Mouse (Mus musculus) brain, embryonic 14.5 days (tissue): ENCODE measurements around the gene Pkn3.

Experiments
- CTCF ChIP-seq: fragments of 200-500 bp; IDR thresholded peaks from 2 replicates; pipeline ENCODE4 v1.5.1; 2012; ENCODE audit warnings: inconsistent platforms, mild to moderate bottlenecking, moderate library complexity, borderline replicate concordance; ENCODE audit not compliant: insufficient read depth, insufficient read length; ENCODE audit errors: extremely low read depth
- POLR2A ChIP-seq: fragments of 200-500 bp; IDR thresholded peaks from 2 replicates; pipeline ENCODE4 v1.6.1; 2012; ENCODE audit warnings: mild to moderate bottlenecking, inconsistent platforms, borderline replicate concordance; ENCODE audit not compliant: poor library complexity, insufficient read depth, insufficient read length, severe bottlenecking; ENCODE audit errors: extremely low read depth

DNA sequence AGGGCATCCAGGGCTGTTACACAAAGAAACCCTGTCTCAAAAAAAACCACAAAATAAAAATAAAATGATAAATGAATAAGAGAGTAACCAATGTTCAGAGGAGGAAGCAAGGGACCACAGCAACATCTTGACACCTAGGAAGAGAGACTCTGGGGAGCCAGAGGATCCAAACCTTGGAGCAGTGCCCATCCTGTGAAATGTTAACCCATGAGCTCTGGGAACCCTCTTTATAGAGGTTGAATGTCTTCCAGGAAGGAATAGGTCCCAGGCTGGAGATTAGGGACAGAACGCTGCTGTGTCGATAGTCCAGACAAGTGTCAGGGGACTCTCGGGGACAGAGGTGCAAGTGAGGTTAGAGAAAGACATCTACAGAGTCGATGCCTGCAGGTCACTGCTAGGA, 42.8 kb downstream of the Pkn3 start:
- no peak for TF ChIP-seq POLR2A
- TF ChIP-seq CTCF, result no peak
